Mouse (Mus musculus) heart, adult 2 months (tissue): Measurements from ENCODE around the gene Slc35a1.

Experiments
- CTCF ChIP-seq: fragments of 200-600 bp; IDR thresholded peaks from 2 replicates; pipeline ENCODE4 v1.8.1; 2022; ENCODE audit warnings: antibody characterized with exemption, mild to moderate bottlenecking, moderate library complexity
- EP300 ChIP-seq: fragments of 200-500 bp; IDR thresholded peaks from 2 replicates; pipeline ENCODE4 v1.6.1; 2011; ENCODE audit warnings: low read depth, low read length, control low read depth; ENCODE audit not compliant: insufficient read depth
- POLR2A ChIP-seq: fragments of 200-500 bp; IDR thresholded peaks from 2 replicates; pipeline ENCODE4 v1.6.1; 2011; ENCODE audit warnings: mild to moderate bottlenecking, low read depth, low read length, control low read depth; ENCODE audit not compliant: insufficient read depth

DNA sequence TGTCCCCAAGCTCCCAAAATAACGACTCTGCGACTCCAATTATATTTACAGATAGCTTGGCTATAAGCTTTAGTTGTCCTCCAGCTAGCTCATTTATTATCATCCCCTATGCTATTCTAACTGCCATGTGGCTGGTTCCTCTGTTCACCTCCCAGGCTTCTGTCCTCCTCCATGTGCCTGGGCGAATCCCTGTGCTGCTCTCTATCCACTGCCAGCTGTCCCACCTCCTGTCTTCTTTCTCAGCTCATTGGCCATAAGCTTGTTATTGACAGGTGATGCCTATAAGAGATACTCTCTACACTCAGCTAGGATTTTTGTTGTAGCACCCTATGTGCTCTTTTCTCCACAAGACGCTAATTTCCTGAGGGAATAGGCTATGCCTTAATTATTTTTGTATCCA, 49.4 kb downstream of the Slc35a1 start:
- no peak for TF ChIP-seq EP300
- no peak for TF ChIP-seq CTCF
- TF ChIP-seq POLR2A, result no peak
